Mouse (Mus musculus) olfactory bulb, adult 2 months (tissue): ENCODE measurements around the gene Nkg7.

Experiments used
- CTCF ChIP-seq: fragments of 200-500 bp; IDR thresholded peaks from 2 replicates; pipeline ENCODE4 v1.5.1; 2012; ENCODE audit warnings: low read depth, mild to moderate bottlenecking, low read length, moderate library complexity; ENCODE audit not compliant: insufficient read depth
- POLR2A ChIP-seq: fragments of 200-500 bp; IDR thresholded peaks from 2 replicates; pipeline ENCODE4 v1.6.1; 2012; ENCODE audit warnings: mild to moderate bottlenecking, low read depth, low read length, moderate library complexity; ENCODE audit not compliant: insufficient read depth

DNA sequence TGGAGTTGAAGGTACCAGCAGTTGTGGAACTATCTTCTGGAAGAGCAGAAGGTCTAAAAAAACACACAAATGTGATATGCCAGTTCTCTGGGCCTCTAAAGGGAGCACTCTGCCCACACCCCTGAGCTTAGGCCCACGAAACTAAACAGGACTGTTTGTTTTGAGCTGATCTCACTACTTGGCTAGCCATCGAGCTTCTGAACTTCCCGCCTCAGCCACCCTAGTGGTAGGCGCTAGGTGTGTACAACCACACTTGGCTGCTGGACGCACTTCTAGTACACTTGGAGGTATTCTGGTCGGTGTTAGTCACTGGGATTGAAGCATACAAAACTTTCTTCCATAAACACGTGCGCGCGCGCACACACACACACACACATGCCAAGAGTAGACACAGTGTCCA is 14.9 kb downstream of the Nkg7 start:
- TF ChIP-seq POLR2A (no peak), CTCF (no peak)
